Mouse (Mus musculus) T-helper 17 cell (primary cell): ENCODE measurements at regions not wholly inside any gene's neighbourhood (a gene's known extent, or its start where the extent isn't known, plus 50 kb on each side); places are given as distances from the start of the nearest gene placed in this dataset.

Experiments
- in situ Hi-C, 2 experiments: fragments of 300-600 bp; cut with MboI, MseI; formaldehyde crosslinking; loops; 1 replicate in 1 of 2; 2 replicates in 1 of 2; pipeline ENCODE4 v1.15.1; 2025; ENCODE audit warnings: high pct_unique_total_duplicates in 2 of 2

DNA sequence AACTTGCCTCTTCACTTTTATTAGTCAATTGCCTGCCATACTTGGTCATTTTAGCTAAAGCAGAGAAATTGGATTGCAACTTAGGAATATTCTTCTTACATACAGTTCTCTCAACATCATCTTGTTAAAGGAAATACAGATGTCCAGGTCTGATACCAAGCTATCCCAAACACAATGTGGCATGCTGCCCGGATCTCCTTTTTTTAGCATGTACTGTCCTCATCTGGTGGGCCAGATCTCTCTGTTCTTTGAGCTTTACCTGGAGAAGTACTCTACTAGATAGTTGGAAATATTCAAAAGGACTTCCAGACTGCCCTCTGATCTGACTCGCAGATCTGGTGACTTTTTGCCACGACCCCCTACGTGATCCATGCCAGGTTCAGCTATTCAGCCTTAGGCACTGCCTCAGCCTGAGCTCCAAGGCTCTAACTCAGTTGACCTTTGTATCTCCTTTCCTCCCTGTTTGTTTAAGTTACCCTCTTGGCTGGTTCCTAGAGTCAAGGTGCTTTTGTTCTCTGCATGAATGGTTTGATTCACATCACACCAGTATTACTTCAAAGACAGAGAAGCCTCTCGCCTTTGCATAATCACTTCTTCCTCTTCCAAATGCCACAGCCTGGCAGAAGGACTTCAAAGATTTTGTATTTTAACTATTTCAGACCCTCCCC is 232.9 kb upstream of the Krr1 start:
- in situ Hi-C loops, result no loop called here

DNA sequence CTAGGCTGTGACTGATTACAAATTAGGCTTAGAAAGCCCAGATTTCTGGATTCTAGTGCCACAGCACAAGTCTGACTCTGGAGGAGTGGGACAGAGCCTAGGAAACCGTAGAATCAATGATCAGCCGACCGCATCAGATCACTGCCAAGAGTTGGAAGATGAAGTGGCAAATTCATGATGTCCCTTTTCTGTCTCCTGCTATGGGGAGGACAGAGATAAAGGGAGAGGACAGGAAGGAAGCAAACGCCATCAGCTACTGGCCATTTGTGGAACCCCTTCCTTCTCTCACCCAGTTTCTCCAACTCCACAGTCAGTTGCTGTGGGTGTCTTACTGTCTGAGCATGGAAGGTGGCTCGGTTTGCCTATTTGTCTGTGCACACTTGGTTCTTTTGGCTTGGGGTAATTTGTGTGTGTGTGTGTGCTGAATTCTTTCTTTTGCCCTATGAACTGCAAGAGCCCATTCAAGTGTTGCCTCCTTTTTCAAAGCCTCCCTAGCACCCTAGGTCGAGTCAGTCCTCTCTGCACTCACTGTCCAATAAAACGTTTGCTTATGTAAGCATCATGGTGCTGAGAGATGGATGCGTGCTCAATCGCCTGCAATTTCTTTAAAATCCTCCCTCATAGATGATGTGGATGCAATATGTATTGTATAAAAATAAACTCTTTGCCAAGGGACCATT is 231.7 kb upstream of the Krr1 start:
- in situ Hi-C loops, result no loop called here

DNA sequence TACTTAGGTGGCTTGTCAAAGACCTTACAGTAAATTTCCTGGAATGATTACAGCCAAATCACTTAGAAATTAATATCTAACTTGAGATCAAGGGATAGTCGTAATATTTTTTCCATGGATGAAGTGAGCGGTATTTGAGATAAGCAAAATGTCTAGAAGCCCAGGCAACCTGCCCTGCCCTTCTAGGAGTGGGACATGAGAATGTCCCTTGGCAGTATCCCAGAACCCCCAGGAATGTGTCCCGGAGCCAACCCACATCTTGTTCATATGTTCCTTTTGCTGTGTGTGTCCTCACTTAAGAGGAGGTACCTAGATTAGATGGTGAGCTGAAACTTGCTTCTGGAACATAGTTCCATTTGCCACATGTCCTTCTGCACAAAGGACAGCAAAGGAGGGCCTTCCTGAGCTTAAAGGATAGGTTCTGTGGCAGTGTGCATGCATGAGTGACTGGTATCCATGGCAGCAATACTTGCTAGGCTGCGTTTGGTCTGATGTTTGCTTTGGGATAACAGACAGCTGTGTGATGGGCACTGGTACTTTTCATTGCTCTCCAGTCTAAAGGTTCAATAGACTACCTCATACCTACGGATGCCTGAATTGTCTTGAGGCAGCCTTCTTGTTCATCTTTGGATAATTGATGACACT is 231.0 kb upstream of the Krr1 start:
- in situ Hi-C loops, result no loop called here

DNA sequence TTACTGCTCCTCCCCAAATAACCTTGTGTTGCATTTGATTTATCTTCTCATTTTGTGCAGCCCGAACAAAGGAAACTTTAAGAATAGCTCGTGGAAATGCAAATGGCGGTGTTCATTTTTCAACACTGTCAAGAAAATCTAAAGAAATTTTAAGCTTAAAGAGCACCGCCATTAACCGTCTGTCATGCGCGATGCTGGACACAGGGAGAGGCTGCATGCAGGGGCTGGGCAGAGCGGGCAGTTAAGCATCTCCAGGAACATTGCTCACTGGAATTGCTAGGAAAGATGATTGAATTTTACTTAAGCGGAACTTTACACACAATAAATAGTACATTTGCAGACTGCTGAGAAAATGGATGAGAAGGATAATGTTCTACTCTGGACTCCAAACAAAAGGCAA is 229.2 kb upstream of the Krr1 start:
- in situ Hi-C loops, result no loop called here

DNA sequence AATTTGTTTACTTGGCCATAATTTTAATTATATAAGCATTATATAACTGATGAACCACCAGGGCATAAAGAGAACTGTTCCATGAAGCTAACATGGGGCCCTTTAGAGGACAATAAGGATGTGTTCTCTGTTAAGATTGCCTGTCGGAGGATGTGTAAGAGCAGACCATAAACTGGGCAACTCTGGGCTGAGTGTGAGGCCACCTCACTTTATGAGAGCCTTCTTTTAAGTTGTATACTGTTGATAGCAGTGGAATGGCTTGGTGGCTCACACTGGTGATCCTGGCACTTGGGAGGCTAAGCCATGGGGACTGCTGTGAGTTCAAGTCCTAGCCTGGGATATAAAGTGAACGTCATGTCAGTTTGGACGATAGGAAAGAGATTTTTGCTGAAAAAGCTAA is 227.3 kb upstream of the Krr1 start:
- in situ Hi-C loops, result no loop called here

DNA sequence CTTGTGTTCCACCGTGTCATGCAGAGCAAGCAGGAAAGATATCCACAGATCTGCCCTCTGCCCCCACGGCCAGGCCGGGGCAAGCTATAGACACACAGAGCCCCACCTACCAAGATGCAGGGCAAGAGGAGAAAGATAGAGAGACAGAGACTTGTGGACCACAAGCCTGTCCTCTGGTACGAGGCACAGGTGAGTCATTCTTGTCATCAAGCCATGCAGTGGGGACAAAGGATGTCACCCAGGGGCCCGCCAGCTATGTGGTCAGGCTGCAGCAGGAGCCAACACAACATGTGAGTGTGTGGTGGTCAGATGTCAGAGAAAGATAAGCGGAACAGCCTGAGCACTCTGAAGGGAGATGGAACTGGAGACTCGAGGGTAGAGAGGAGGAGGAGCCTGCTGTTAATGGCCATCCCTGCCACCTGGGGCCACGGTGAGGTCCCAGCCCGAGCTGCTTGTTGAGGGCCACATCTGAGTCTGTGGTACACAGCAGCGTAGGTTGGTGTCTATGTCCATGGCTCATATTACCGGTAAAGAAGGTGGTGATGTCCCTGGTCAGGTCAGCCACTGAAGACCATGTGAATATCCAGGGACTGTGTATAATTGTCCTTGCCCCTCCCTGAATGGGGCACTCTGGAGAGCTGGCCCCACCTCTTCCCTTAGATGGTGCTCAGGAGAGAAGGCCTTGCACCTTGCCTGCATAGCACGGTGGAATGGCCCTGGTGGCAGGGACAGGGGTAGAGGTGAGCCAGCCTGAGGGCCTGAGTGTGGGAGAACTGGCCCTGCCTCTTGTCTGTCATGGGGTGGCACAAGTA is 226.2 kb upstream of the Krr1 start:
- in situ Hi-C loops, result no loop called here

DNA sequence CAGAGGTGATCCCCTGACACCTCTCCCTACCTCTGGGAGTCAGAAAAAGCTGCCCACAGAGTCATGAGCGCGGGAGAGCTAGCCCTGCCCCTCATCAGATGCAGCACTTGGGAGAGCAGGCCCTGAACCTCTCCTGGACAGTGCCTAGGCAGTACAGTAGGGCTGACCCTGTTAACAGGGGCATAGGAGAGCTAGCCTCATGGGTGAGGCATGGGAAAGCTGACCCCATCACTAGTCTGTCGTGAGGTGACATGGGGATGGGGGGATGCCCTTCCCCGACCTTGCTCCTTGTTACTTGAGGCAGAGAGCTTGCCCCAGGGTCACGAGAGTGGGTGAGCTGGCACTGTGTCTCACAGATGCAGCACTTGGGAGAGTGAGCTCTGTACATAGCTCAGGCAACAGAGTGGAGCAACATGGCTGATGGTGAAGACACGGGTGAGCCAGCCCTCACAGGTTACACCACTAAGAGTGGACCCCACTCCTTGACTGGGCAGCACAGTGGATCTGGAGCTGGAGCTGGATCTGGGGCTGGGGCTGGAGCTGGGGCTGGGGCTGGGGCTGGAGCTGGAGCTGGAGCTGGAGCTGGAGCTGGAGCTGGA is 225.5 kb upstream of the Krr1 start:
- in situ Hi-C loops, result no loop called here

DNA sequence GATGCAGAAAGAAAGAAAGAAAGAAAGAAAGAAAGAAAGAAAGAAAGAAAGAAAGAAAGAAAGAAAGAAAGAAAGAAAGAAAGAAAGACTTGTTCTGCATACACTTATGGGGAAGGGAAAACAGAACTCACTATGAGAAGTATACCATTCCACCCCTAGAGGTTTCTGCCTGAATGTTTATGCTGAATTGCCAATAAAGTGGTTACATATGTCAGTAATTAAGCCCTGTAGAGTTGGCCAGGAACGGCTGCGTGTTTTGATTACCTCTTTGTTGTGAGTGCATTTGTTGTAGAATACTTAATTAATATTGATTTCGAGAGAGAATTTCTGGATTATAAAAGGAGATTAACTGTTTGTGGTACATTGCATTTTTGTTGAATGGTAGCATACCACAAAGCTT is 224.0 kb upstream of the Krr1 start:
- in situ Hi-C loops, result no loop called here

DNA sequence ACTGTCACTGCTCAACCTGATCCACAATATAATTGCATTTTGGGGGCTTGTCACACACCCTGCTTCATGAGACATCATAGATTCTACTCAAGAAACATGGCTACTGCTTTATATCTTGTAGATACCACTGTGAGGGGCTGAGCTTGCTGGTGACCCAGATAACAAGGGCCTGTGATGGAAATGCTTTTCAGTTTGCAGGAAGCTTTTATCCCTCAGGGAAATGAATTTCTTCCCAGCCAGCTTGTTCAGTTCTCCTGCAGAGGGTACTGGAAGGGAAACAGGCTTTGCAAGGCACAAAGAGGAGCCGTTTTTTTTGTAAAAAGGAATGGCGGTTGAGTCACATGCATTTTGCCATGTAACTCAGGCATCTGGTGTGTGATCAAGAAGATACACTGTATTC is 218.8 kb upstream of the Krr1 start:
- in situ Hi-C loops, result no loop called here

DNA sequence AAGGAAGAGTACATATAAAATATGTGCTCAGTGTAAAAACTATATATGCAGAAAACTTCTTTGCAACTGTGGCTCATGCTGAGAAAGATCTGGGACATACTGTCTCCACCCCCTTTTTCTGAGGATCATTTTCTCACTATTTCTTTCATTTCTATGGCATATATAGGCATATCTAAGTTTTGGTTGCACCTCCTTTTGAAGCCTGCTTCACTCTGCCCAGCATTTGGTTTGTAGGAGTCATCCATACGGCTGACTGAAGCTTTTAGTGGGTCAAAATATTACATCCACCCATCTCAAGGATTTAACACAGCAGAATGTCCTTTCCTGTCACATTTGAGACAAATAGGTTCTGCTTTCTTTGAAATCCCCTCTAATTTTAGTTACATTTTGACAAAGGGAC is 216.5 kb upstream of the Krr1 start:
- in situ Hi-C loops, result no loop called here

DNA sequence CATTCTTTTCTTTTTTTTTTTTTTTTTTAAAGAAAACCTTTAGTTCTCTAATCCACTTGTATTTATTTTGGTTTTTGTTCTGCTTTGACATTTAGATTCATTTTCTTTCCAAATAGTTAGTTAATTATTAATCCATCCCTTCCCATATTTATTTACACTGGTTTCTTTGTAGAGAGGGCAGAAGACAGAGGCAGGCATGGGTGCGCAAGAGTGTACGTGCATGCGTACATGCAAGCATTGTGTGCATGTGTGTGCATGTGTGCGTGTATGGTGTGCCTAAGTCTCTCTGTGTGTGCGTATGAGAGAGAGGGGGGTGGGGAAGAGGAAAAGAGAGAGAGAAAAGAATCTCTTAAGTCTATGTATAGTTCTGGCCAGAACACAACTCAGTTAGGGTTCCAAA is 215.9 kb upstream of the Krr1 start:
- in situ Hi-C loops, result no loop called here

DNA sequence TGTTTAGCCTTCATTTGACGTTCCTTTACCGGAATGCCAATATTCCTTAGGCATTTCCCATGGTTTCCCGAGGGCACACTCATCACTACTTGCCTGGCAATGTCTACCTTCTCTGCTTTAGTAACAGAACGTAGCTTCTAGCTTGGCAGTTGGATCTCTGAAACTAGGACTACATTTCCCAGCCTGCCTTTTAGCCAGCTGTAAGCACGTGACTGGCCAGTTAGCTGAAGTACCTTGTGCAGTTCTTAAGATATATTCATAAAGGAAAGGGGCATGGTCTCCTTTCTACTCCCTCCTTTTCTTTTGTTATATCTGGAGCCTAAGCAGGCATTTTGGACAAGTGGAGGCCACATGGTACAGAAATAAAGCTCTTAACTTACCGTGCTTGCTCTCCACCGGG is 214.8 kb upstream of the Krr1 start:
- in situ Hi-C loops, result no loop called here

DNA sequence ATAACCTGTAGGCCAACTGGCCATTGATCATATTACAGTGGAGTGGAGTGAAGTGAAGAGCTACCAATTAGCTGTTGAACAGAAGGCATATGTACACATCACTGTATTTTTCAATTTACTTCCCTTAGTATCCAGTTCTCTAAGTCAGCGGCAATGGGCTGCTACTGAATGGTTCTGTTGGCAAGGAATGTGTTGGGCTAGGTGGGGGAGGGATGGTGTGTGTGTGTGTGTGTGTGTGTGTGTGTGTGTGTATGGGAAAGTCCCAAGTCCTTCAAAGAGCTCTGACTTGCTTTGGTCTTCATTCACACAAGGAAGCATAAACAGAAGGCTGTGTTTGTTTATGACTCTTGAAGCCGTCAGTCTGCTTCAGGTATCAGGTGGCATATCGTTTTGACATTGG is 213.0 kb upstream of the Krr1 start:
- in situ Hi-C loops, result no loop called here

DNA sequence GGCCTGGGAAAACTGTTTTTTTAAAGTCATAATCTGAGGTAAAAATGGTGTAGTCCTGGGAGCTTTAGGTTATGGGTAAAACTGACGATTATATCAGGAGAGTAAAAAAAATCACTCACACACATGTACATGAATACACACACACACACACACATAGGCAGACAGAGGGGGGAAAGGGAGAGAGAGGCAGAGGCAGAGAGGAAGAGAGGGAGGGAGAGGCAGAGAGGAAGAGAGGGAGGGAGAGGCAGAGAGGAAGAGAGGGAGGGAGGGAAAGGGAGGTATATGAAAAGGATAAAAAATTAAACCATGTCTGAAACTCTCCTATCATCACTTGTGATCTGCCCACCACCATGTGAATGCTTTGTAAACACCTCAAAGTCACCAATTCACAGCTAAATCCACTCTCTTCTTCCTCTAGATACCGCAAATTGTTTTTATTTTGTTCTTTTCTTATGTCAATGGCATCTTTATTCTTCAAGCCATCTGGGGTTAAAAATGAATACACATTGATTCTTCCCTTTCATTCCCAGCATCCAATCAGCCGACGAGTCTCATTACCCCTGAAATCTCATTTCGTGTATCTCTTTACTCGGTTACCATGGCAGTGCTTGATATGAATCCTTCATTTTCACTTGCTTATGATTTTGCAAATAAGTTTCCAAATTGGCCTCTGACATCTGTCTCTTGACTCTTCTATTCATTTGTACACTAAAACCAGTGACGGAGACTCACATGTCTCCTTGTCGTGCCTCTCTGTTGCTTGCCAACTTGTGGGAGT is 209.5 kb upstream of the Krr1 start:
- in situ Hi-C loops, result no loop called here

DNA sequence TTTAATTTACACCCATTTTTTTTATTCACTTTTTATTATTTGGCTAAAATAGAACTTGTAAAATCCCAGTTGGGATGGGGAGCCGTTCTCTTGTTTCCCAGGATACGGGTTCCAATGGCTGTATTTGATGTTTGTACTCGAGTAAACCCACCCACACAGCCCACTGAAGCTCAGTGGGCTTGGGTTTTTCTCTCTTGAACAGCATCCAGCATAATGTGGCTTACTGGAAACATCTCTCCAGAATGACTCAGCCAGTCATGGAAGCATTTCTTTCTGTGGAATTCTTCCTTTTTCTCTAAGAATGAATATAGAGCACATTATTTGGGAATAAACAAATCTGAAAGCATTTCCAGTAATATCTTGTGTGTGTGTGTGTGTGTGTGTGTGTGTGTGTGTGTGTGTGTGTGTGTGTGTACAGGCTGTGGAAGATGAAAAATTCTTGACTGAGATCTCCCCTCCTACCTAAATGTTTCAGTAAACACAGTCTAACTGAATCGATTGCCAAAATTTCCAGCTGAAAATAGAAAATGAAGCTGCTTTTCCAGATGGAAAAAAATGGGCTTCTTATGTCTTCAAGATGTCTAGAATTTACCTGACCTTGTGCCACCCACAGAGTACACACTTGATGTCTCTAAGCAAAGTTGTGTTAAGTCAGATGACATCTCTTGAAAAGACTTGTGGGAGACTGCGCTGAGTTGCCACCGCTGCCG is 205.3 kb upstream of the Krr1 start:
- in situ Hi-C loops, result no loop called here

DNA sequence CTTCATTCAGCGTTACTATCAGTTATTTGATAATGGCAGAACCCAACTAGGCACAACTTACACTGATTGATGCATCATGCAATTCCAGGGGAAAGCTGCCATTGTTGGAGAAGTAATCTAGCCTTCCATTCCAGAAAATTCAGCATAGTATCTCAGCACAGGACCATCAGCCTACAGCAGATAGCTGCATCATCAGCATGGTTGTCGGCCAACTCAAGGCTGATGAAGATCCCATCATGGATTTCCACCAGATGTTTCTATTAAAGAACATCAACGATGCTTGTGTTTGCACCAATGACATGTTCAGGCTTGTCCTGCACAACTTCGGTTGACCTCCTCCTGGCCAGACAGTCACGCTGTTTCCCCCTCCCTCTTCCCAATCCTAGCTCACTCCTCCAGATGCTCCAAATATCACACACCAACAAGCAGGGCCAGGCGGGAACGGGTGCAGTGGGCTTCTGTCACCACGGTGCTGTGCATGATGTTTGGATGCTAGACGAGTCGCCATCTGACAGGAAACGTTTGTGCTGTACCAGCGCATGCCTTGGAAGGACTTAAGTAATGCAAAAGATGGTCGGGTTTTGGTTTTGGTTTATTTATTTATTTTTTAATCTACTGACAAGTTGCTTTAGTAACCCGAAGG is 204.5 kb upstream of the Krr1 start:
- in situ Hi-C loops, result no loop called here

DNA sequence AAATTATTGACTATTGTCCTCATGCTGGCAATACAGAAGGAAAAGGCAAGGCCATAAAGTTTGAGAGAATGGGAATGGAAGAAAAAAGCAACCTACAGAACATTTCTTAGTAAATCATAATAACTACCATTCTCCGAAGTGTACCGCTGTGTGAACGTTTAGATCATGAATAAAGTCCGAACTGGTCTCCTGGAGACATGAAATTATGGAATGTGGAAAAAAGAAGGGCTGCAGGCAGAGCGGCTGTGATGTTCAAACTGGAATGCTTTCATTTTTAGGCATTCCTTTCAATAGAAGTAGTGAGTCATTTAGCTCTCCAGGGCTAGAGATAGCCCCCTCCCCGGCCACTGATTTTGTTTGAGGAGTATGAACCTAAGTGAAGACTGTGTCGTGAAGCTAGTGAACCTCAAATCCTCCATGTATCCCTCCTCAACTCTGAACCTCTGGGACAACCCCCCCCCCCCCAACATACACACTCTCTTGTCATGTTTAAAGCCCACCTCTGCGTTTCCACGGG is 202.9 kb upstream of the Krr1 start:
- in situ Hi-C loops, result no loop called here

DNA sequence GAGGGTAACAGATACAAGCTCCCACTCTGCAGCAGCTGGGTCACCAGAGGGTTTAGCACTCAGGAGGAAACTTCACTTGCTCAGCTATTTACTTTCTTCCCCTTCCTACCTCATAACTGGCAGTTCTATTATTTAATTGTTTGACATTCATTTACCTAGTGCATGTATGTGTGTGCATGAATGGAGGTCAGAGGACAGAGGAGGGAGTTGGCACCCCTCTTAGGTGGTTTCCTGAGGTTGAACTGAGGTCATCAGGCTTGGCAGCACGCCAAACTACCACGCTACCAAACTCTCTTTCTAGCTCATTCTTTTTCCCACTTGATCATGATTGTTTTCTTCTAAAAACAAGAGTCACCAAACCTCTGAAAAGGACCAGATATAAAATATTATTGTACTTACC is 202.4 kb upstream of the Krr1 start:
- in situ Hi-C loops, result no loop called here

DNA sequence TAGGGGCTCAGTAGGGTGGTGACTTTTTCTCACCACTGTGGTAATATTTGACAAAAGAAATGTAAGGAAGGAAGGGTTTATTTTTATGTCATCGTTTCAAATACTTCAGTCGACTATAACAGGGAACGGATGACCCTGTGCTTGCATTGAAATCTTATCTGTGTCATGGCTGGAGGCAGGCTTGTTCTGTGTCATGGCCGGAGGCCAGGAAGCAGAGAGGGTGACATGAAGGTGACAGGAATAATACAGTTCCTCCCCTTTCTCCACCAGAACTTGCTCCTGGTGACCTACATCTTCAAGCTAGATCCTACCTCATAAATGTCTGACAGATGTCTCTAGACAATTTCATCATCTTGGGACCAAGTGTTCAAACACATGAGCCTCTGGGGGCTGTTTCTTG is 201.5 kb upstream of the Krr1 start:
- in situ Hi-C loops, result no loop called here

DNA sequence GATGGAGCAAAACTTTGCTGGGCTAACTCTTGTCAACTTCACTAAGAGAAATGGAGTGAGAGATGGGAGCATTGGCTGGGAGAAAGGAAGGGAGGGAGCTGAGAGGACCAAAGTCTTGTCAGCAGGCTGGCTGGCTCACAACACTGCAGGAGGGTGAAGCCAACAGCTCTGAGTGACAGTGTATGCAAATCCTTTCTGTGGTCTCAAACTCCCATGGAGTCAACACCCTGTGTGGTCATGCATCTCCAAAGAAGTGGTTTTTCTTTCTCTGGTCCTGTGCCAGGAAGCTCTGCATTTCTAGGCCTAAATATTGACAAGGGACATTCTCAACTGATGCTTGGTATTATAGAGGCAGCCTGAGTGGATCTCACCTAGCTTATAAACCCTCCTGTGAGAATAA is 194.9 kb upstream of the Krr1 start:
- in situ Hi-C loops, result no loop called here
